Mouse (Mus musculus) heart, adult 18-20 months (tissue): ENCODE measurements at regions not wholly inside any gene's neighbourhood (a gene's known extent, or its start where the extent isn't known, plus 50 kb on each side); places are given as distances from the start of the nearest gene placed in this dataset.

Source experiments
- DNase-seq, 2 experiments: peaks; one replicate each; pipeline ENCODE4 v3.0.0; 2021 to 2022; ENCODE audit warnings: mixed read lengths in 1 of 2

DNA sequence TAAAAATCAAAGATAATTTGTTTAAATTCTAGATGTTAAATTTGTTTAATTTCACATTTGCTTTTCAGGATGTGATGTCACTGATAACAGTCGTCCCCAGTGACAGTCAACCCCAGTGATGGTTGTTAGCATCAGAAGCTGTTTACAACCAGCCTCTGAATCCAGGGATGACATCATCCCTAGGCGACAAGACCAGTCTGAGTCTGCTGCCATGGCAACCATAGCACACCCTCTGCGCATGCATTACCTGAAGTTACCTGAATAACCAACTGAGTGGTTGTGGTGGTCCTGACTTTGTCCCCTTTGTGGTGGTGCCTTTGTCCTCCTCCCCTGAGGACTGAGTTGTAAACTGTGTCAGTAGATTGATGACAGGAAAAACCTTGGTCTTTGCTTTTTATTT is 92.0 kb upstream of the Zfp644 start:
- no peak for DNase-seq

DNA sequence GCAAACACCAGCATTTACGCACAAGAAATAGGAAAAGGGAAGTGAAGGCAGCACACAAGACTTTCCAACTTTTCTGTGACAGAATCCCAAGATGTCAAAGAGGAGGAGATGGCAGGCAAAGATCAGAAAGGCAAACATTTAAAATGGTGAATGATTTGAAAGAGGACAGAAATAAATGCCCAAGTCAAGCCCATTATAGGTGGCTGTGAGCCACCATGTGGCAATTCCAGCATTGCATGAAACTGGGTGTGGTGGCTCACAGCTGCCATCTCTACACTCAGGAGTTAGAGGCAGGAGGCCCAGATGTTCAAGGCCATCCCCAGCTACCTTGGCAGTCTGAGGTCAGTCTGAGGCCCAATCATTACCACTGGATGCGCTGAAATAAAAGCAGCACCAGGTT is 88.0 kb upstream of the Zfp644 start:
- no peak for DNase-seq

DNA sequence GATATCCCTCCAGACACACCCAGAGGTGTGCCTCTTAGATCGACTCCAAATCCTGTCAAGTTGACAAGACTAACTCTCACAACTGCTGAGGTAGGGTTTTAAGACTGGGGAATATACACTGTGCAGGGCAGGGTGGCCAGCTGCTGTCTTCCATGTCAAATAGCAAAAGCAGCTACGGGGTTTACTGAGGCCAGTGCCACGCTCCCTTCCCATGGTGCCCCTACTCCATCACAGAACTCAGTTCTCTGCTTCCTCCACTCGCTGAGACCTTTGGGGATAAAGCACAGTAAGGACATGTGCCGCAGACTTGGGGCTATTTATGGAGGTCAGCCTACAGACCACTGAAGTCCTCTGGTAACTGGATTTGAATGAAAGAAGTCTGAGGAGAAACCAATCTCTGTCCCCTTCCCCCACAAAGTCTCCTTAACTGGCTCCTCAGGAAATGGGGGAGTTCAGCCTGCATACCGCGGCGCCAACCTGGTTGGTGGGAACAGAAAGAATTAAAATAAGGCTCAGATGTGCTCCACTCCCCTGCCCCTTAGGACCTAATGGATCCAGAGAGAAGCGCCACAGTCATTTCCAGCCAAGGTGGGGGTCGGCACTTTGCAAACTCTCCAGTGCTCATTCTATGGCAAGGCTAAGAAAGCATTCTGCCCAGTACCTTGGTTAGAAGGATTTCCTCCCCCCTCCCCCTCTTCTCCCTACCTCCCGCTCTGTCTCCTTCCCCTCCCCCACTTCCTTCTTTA is 87.0 kb upstream of the Zfp644 start:
- DNase-seq, result no peak

DNA sequence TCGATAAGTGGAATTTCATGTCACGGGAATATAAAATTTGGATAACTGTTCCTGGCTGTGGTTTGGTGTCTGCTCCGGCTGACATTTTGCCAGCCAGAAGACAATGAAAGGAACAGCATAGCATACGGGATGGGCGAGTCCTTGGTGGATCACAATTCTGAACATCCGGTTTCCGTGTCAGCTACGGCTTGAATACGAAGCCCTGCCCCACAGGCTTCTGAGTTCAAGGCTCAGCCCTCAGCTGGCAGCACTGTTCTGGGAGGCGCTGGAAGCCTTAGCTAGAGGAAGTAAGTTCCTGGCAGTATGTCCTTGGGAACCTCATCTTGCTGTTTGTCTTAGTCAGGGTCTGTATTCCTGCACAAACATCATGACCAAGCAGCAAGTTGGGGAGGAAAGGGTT is 83.7 kb upstream of the Zfp644 start:
- DNase-seq, result peak in 1 of 2 experiments; percentile 3

DNA sequence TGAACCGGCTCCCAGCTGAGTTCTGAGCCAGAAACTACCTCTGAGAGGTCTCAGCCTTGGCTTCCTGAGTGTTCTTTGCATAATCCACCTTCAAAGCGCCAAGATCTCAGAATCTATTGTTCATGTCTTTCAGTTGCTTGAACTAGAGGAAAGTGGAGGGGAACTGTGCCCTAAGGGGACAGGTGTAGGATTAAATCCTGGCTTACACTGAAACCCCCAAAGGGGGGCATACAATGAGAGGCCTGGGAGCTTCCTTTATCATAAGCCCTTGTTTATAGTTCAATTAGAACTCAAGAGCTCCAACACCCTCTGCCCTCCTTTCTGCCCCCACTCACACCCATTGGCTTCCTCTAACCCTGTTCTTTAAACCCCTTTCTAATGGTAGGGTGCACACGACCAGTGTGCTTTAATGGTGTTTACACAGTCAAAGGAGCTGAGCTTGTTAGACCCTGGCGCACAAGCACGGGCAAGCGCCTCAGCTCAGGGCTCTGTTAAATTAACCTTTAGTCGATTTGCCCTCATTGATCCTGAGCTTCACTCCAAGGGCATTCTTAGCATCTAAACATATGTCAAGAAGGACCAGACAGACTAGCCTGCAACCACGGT is 81.2 kb upstream of the Zfp644 start:
- no peak for DNase-seq

DNA sequence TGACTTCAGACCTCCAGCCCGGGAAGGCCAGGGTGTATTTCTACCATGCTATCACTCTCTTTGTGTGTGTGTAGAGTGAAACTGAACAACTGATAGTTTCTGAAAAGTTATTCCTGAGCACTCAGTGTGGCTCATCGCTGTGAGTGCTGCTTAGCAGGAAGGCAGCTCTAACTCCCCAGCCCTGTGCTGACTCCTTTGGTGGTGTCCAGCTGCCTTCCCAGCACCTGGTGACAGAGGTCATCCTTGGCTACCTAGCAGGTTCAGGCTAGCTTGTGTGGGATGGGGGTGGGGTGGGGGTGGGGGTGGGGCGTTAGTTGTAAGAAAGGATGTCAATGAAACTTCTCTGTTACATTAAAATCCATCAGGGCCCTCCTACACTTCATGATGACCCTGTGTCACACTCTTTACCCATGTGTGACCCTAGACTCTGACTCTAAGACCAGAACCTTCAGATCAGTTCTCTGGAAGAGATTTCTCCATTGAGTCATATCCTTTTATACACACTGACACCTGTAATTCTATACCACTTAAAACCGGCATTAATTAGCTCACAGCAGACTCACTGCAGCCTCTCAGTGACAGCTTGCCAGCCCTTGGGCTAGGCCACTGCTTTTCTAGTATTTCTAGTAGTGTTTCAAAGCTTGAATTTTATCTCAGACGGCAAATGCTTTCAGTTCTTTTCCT is 78.1 kb upstream of the Zfp644 start:
- DNase-seq, result no peak

DNA sequence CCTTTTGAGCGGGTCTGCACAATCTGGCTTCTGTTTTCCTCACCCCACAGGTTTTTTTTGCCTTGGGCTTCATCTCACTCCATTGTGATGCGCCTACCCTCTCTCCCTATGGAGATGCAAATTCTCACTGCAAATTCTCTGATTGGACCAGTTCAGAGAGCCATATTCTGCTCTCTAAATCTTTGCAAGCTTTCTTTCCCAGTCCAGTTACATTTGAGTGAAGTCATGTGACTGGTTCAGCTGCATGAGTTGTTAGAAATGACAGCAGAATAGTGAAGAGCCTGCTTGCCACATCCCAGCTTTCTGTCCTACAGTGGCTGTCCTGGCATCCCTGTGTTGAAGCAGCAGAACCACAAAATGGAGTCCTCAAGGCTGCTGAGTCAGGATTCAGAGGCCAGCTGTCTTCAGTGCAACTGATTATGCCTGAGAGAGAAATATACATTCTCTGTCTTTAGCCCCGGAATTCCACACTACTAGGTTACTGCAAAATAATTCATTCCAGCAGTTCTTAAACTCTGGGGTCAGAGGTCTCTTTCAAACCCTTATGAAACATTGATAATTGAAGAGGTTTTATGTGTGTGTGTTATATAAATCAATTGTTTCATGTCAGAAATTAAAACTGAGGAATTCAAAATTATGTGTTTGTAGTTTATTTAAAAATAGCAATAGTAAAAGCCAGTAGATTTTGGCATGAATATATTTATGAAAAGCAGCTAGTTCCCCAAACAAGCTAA is 76.3 kb upstream of the Zfp644 start:
- no peak for DNase-seq

DNA sequence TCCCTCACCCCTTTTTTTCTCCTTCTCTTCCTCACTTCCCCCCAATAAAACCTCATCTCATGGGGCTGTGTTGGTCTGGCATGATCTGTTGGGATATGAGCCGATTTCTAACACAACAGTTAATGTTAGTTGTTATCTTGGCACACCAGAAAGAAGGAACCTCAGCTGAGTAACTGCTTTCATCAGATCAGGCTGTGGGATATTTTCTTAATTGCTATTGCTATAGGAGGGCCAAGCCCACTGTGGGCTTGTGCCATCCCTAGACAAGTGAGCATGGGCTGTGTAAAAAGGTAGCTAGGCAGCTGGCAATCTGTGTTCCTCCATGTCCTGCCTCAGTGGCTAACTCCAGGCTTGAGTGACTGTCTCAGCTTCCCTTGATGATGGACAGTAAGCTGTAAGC is 73.9 kb upstream of the Zfp644 start:
- no peak for DNase-seq

DNA sequence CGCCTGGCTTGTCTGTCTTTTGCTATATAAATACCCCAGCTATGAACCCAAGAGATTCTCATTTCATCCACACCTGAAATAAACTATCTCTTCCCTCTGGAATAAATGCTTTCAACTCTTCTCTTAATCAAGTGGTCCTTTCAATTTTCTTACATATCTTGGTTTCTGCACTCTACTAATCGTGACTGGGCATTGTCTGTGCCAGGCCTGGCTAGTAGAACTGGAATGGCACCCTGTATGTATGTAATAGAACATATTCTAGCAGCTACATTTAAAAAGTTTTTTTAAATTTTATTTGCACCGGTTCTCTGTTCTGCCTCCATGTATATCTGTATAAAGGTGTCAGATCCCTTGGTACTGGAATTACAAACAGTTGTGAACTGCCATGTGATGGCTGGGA is 68.2 kb upstream of the Zfp644 start:
- DNase-seq, result no peak

DNA sequence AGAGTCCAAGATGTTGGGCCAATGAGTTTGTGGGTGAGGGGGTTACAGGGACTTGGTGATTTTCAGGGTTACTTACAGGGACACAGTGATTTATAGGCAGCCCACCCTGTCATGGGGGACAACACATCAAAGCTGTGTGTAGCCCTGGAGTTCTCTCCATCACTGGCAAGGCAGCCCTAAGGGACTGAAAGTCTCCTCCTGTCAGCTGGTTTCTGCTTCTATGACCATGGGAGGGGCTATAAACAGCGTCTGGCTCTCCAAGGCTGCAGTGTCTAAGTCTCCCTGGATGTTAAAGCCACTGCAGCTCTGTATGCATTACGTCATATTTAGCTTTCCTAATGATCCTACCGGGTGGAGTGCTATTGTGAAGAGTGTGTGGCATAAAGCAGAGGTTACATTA is 66.2 kb upstream of the Zfp644 start:
- no peak for DNase-seq

DNA sequence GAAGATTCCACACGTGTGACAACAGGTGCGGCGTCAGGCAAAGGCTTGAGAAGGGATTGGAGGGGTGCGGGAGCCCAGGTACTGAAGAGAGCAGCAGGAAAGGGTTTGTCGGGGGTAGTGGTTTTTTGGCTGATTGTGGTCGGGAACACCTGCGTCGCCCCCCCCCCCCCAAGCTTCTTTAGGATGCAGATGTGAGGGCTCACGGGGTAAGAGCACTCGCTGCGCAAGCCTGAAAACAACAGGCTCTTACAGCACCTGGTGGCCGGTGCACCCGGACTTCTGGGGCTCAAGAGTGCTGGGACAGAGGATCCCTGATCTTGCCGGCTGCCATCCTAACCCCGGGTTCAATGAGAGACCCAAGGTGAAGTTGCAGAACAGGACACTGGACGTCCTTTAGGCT is 60.9 kb upstream of the Zfp644 start:
- no peak for DNase-seq

DNA sequence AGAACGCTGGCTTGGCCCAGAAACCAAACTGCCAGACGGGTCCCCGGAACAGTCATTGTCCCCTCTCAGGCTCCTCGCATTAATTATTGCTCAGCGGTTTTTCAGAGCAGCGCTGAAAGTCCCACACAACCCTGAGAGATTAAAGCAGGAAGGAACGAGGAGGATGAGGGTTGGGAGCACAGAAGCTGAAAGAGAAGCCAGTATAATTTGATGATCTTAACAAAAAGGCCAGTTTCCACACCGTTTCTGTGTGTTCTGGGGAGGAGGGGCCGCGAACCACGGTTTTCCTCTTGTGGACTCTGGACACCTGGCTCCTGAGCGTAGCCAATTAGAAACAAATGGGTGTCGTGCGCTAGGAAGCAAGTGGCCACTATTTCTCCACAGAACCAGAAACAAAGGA is 60.3 kb upstream of the Zfp644 start:
- DNase-seq, result no peak

DNA sequence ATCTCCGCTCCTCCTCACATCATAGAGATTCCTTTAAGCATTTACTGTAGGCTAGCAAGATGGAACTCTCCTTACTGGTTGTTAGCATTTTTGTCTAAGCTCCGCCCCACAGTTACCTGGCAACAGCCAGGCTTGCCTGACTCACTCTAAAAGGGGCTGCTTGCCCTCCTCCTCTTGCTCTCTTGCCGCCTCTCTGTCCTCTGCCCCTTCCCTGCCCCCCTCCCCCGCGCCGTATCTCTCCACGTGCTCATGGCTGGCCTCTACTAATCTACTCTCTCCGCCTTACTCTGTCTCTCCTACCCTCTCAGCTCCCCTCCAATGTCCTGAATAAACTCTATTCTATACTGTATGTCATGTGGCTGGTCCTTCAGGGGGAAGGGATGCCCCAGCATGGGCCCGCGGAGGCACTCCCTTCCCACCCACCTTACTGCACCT is 59.9 kb upstream of the Zfp644 start:
- no peak for DNase-seq

DNA sequence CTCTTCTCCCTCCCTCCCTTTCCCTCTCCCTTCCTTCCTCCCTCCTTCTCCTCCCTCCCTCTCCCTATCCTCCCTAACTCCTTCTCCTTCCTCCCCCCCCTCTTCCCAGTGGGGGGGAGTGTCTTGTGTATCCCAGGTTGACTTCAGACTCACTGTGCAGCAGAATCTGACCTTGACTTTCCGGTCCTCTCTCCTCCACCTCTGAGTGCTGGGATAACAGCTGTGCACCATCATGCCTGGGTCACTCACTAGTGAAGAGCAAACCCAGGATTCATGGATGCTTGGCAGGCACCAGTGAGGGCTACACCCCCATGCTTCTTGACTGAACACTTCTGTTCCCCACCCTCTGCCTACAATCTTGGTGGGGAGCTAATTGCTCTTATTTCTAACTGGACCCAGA is 56.2 kb upstream of the Zfp644 start:
- DNase-seq, result no peak

DNA sequence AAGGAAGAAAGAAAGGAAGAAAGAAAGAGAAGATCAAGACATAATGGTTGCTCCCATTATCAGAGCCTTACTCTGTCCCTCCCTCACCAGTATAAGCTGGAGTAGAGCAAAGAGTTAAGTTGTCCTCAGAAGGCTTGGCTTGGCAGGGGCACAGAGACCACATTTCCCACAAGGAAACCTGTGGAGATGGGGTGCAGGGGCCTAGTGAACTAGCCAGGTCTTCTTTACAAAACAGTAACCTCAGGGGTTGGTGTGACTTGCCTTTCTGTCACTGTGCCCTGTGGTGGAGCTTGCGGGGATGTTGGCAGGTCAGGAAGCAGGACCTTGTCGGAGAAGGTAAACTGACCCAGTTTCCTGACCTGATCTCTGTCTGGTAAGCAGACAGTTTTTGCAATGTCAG is 53.1 kb upstream of the Zfp644 start:
- no peak for DNase-seq

DNA sequence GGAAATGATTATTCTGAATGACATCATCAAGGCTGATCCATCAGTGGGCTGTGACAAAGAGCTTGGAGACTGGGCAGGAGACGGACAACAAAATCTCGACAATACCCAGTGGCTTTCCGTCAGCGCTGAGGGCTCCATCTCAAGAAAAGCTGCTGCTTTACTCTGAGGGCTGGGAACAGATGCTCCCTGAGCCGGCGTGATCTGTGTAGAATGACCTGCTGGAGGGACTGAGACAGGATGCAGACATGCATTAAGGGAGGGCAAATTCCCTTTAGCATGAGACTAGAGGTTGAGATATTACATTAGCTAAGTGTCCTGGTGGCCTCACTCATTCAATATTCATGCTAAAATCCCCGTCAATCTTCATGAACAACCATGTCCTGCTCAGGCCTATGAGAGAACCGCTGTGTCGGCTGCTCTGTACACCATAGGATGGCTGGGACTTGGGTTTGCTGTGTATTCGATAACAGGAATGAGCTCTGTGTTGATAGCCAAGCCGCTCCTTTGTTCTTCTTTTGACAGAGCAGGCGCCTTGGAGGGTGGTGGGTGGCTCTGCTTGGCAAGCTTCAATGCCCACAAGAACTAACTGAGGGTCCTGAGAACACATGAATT is 51.5 kb upstream of the Zfp644 start:
- no peak for DNase-seq
